Mouse (Mus musculus) gastrocnemius, postnatal 36 days (tissue): ENCODE measurements around the gene Shroom3. TPM values are rescaled to one million over a fixed set of nuclear protein-coding genes. Genes with fewer than 3 reads are reported as not detected.

ENCODE experiments used
- DNase-seq, 2 experiments: peaks; one replicate each; pipeline ENCODE4 v3.0.0; 2022
- intact Hi-C: fragments of 180-260 bp; cut with DNase I; formaldehyde crosslinking; loops from one replicate; pipeline ENCODE4 v1.15.1; 2025
- total RNA-seq, 2 experiments: library from RNA; stranded (reverse); gene quantifications; 2 replicates each; pipeline ENCODE4 v1.2.3; 2021

Shroom3 gene
- total RNA-seq, 2 experiments from 2014 or later, result 0.43 to 0.54 TPM

DNA sequence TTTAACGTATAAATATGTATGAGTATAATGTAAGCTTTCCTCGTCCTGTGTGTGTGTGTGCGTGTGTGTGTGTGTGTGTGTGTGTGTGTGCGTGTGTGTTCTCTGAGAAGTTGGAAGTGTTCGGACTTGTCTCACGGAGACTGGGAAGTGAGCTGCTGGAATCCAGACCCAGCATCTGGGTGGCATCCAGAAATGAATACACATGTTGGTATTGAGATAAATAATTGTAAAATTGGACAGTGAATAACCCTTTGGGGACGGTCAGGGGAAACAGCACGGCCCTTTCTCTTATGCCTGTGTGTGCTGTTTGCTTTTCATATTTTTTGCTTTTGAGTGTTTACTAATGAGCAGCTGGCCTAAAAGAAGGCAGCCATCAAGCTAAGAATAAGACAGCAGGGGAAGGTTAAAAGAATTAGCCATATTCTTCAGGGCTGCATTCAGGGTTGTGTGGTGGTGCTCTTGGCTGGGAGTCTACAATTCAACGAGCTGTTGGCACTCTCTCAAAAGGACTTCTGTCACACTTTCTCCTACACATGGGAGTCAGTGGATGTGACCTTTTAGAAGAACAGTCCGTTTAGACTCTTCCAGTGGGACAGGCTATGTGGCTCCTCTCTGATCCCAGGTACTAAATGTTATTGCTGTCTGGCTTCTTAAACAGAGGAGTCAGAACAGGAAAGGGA lies 11.2 kb downstream of the Shroom3 start:
- no peak for DNase-seq
- intact Hi-C loops, result no loop called here

DNA sequence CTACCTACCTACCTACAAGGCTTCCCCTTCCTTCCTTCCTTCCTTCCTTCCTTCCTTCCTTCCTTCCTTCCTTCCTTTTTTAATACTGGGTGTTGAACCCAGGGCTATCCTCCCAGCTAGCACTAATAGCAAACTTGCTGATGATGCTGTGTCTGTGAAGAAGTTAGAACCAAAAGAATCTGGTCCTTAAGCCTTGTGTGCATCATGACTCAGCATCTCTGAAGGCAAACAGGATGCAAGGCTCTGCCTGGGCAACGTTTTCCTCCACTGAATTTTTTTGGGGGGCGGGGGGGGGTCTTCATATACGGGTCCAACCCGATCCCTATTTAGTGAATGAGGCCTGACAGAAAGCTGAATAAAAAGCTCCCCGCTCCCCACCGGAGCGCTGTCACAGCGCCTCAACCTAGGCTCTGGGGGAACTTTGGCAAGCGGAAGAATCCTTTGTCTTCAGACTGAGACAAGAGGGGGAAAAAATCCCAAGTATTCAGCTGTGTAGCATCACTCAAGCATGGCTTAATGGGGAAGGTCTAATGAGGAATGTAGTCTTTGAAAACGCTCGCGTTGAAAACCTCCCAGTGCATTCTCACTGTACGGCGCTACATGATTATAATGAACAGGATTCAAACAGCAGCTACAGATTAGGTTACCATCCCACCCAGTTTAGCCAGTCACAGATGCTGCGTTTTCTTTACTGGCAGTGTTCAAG lies 15.0 kb downstream of the Shroom3 start:
- intact Hi-C loops, result no loop called here
- DNase-seq, result no peak

DNA sequence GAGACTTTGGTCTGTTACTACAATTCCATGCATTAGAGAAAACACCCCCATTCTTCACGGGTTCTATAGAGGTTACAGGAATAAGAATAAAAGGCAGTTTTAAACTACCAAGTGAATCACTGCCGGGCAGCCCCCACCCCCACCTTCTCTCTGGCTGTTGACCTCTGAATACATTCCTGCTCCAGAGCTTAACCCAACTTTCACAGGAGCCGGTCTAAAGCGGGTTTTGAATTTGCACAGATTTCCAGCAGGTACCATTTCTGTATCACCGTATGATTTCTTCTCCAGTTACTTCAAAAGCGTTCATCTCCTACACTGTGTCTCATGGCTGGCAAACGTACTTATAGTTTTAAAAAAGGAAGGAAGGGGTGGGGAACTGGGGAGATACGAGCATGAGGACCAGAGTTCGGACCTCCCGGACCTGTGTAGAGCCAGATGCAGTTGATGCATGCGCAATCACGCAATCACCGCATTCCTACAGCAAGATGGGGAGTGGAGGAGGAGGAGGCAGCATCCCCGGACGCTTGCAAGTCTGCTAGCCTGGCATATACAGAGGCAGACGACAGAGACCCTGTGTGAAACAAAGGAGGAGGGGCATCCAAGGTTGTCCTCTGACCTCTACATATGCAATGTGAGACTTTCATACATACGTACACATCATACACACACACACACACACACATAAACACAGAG lies 15.7 kb downstream of the Shroom3 start:
- DNase-seq, result no peak
- intact Hi-C loops, result no loop called here

DNA sequence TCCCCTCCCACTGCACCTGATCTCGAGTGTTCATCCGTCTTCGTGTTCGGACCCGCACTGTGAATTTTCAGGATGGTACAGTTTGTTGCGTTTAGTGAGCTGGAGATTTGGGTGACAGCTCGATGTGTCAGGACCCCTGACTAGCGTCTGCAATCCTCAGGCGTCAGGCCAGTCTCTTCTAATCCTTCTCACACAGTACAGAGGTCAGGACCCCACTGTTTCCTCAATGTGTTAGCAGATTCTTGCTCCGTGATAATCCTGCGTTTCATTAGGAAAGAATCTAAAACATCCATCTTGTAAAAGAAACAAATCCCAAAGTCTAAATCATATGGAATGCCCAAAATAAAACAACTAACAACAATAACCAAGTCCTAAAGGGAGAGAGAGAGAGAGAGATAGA lies 18.5 kb downstream of the Shroom3 start:
- no peak for DNase-seq
- intact Hi-C loops, result no loop called here

DNA sequence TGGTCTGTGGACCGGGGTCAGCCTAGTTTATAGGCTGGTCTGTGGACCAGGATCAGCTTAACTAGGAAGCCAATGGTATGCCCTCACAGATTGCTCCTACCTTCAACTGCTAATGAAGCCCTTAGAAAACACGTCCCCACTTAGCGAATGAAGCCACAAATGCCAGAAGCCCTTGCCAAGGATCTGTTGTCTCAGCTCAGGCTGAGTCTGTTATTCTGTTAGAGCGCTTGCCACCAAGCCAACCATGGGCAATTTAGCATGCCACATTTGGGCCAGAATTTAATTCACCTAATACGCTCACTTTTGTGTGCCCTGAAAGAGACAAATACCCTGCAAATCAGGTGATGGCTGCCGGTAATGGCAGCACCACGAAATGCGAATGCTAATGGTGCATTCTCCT lies 20.4 kb downstream of the Shroom3 start:
- intact Hi-C loops, result no loop called here

DNA sequence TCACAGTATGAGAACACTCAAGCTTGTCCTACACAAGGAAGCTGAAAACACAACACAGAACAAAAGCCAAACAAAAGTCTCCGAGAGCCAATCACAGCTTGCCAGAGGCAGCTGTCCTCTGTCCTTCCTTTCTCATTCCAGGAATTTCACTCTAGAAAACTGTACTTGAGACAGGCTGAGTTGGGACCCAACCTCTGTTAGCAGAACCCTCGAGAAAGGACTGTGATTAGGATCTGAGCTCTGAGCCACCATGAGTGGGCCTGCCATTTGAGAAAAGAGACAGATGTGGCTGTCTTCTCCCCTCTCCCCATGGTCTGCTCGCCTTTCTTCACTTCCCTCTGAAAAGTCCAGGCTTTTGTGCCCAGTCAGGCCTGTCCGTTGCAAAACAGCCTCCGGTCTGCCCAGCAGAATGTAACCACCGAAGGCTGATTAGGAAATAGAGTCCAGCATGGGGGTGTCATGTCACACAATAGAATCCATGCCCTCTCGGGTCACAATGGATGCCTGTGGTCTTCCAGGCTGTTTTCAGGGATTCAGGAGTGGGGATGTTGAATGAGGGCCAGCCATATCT lies 24.8 kb downstream of the Shroom3 start:
- intact Hi-C loops, result no loop called here
- no peak for DNase-seq

More for the DNA sequence above, 20.4 kb downstream of the Shroom3 start:
- DNase-seq, result no peak

DNA sequence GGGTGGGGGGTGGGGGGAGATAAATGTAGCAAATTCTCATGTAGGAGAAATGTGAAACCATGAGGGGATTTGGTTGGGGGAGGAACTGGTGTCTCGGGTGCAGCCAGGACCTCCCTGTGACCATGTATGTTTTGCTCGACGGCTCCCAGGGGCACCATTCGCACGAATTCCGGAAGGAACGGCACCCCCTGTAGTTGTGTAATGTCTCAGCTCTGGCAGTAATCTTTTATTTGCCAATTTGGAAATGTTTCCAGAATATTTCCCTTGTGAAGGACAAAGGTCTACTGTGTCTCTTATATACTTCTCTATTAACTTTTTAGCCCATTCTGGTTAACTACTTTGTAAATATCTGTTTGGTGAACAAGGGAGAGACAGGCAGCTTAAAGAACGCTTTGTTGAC lies 27.5 kb downstream of the Shroom3 start:
- intact Hi-C loops, result no loop called here
- no peak for DNase-seq

DNA sequence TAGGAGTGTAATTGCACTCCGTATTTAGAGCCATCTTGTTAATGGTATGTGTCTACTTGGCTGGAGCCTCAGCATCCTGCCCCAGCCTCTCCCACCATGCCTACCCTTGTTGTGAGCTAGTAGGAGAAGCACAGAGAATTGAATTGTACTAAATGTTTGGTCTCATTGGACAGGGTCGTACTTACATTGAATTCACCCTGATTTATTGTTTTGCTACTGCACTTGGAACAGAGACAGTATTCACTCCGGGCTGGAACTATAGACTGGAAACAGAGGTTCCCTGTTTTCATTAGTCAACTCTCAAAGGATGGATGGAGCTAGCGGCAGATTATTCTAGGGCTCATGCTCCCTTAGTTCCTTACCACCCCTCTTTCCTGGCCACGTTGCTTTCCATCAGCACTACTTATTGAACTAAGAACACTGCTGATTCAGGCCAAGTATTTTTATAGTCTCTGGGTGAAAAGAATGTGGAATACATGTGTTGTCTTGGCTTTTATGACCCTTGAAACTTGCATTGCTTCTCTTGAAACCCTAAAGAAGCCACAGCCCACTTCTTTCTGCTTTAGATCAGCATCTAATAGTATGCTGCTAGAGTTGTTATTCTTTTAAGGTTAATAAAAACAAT lies 28.5 kb downstream of the Shroom3 start:
- intact Hi-C loops, result no loop called here
- no peak for DNase-seq

DNA sequence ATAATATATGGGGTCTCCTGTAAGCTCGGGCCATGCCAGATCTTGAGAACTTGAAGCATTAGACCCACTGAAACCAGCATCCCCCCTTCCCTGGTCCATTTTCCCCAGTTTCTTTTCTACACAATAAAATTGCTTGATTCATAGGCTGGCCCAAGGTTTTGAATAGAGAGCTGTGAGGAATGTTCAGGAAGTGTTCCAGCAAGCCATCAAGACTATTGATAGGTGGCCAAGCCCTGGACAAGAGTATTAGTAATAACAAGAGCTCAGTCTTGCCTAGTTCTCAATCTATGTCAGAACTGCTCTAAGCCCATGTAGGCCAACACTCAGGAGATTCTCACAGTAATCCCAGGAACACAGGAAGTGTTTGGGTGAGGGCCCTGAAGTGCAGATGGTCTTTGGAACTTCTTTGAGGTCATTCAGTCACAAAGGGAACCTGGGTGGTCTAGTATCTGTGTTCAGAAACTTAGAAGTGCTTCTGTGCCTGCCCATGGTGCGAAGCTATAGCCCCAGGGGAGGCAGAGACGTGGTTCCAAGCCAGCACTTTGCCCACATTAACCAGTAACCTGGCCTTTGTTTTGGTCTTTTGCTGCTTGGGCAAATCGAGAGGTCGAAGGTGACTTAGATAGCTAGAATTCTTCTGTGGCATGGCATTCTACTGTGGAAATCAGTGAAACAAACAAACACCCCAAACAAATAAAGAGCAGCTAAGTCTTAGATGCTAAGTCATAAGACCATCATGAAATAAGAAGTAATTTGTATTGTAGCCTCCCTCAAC lies 29.6 kb downstream of the Shroom3 start:
- DNase-seq, result no peak
- intact Hi-C loops, result no loop called here

DNA sequence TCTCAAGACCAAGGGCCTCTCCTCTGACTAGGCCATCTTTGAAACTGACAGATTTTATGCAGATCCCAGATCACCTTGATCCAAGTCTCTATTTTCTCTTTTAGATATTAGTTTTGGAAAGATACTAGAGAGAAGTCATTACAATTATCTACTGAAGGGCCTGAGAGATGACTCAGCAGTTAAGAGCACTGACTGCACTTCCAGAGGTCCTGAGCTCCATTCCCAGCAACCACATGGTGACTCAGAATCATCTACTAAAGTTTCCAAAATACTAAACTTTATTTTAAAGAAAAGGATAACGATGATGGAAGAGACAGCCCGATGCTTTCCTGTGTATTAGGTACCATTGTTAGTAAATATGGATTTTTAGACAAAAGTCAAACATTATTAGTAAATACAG lies 31.7 kb downstream of the Shroom3 start:
- DNase-seq, result no peak

DNA sequence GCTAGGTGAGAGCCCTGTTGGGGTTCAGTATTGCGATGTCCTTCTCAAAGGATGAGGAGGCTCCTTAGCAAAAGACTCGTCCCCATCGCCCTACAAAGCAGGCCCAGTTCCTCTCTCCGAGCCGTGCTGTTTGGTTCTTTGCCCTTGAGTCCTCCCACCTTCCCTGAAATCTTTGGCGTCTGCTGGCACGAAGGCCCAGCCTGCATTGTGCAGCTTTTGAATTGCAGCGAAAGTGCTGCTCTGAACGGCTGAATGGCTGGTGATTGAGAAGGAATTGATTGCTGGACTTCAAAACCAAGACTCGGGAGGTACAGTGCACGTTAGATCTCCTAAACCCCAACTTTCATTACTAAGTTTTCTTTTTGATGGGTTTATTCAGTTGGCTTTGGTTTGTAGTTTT lies 32.1 kb downstream of the Shroom3 start:
- no peak for DNase-seq
- intact Hi-C loops, result no loop called here

More for the DNA sequence above, 31.7 kb downstream of the Shroom3 start:
- intact Hi-C loops, result no loop called here

DNA sequence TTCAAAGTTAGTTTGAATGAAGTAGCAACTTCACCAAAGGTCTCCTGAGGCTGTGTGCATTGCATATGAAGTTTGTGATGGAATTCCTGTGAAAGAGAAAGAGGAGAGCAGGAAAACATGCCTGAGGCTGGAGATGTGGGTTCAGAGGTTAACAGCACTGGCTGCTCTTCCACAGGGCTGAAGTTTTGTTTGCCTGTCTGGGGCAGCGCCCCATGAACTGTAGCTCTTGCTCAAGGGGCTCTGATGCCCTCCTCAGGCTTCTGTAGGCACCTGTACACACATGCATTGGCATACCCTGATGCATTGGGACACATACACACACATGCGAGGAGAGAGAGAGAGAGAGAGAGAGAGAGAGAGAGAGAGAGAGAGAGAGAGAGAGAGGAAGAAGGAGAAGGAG lies 32.7 kb downstream of the Shroom3 start:
- intact Hi-C loops, result no loop called here

DNA sequence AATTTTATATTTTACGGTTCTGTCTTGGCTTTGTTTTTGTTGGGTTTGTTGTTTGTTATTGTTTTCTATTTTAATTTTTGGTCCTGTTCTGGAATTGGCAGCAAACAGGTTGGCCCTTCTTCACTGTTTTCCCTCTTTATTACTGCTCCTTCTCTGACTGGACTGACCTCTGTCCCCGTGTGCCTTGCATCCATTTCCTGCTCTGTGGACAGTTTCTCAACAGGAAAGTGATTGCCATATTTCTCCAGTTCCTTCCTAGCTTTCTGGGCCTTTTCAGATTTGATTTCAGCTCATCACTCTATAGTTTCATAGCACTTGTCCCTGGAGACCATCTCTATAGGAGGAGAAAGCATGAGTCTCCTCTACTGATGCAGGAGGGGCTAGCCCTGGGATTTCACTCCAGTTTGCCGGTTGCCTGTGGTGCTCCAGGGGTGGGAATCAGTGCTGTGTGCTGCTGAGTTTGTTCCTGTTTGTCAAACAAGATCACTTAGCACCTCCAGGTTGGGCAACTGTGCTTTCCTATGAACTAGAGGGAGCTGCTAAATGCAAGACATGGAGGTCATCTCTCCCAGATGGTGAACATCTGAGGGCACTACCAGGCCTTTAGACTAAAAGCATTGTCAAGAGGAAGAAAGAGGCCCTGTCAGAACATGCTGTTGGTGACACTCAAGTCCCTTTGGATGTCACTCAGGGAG lies 34.6 kb downstream of the Shroom3 start:
- intact Hi-C loops, result no loop called here
- DNase-seq, result no peak

More for the DNA sequence above, 32.7 kb downstream of the Shroom3 start:
- DNase-seq, result no peak

DNA sequence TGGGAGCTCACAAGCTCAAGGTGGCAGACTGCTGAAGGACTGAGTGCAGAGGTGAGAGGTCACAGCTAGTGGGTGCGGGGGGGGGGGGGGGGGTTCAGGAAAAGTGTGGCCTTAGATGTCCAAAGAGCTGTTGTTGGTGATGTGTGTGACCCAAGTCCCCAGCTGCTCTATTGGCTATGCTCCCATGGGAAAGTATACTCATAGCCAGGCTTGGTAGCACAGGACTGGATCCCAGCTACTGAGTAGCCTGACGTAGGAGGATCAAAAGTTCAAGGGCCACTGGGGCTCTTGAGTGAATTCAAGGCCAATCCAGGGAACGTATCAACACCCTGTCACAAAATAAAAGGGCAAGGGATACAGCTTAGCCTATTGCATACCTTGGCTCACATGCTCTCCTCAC lies 35.6 kb downstream of the Shroom3 start:
- DNase-seq, result no peak
- intact Hi-C loops, result no loop called here

DNA sequence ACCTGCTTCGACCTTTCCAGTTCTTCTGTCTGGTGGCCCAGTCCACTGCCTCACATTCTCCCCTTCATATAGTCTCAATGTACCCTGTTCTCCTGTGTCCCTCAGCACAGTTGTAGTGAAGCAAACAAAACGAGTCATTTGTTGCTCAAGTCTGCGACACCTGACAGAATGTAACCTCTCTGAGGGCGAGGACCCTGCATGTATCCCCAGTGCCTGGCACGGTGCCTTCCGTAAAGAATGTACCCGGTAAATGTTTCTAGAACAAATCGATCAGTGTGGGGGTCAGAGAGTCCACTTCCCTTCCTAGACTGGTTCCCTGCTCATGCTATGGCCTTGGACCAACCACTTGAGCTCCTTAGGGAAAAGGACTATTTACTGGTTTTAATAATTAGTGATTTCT lies 38.4 kb downstream of the Shroom3 start:
- no peak for DNase-seq
- intact Hi-C loops, result no loop called here

DNA sequence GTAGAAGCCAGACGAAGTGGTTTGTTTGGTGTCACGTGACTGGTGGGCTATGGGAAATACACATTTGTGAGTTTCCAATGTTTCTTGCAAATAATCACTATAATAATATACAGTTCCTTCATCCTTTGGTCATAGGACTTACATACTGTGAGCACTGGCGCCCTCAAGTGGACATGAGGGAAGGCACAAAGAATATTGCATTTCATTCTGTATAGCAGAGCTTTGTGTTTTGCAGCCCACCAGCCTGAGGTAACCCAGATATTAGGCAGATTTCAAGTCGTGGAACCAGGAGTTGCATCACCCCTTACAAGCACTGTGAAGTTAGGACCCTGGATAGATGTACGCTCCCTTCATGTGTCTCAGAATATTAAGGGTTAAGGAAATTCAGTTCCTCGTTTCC lies 42.7 kb downstream of the Shroom3 start:
- intact Hi-C loops, result loop anchor here (2.0 kb wide), 1 partner anchor 45 kb away; no protein-coding TSS in a partner anchor
- DNase-seq, result no peak

DNA sequence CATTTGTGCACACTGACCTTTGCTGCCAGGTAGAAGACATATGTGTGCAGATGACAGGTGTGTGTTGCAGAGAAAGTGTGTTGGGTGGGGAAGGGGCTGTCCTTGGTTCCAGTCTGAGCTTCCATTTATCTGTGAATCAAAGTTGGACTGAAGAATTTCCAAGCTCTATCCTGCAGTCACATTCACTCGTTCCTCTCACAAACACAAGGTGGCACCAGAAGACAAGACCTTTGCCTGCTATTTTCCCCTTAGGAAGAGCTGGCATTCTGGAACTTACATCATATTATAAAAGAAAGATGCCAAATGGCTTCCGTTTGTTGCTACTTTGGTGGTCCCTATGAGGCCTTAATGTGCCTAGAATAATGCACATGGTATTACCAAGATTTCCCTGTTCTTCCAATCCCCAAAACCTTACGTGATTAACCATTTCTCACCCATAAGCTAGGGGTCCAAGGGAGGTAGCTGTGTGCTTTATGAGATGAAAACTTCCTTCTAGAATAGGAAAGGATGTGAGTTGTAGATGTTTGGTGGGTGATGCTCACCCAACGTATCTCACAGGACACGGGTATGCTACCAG lies 45.1 kb downstream of the Shroom3 start:
- intact Hi-C loops, result loop anchor here (2.0 kb wide), 1 partner anchor 226 kb away; no protein-coding TSS in a partner anchor
- peak in 1 of 2 experiments; percentile 12 for DNase-seq

DNA sequence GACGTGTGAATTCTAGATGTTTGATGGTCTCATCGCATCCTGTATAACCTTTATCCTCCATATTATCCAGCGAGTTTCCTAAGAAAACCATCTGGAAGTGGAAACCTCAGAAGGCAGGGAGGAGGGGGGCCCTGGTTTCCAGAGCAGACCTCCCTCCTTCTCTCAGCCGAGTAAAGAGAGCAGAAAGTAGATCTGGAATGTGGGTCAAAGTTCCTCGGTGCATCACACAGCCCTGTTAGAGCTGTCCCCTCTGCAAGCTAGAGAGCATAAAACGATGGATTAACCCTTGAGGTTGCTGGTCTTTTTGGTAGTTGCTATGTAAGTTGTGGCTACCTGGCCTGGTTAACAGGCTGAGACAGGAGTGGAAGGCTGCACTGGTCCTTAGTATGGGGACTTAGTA lies 46.0 kb downstream of the Shroom3 start:
- intact Hi-C loops, result loop anchor here (2.0 kb wide), 1 partner anchor 226 kb away; no protein-coding TSS in a partner anchor
- no peak for DNase-seq

DNA sequence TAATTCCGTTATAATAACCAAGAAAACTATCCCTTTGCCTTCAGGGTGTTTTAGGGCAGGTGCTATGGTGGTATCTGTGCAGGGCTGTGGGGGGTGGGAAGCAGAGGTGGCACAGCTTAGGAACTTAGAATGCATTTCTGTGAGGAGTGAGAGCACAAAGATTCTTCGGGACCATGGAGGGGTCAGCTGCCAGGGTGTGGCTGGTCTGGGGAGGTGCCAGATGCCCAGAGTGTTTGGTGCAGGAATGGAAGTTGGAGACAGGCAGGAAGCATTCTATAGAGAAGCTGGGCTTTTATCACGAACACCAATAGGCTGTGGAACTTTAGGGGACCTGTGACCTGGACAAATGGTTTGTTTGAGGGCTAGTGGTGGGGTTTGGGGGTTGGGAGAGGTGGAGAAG lies 58.6 kb downstream of the Shroom3 start:
- intact Hi-C loops, result no loop called here
- DNase-seq, result no peak
